Mouse (Mus musculus): ENCODE data around the gene 1700067K01Rik.

DNA sequence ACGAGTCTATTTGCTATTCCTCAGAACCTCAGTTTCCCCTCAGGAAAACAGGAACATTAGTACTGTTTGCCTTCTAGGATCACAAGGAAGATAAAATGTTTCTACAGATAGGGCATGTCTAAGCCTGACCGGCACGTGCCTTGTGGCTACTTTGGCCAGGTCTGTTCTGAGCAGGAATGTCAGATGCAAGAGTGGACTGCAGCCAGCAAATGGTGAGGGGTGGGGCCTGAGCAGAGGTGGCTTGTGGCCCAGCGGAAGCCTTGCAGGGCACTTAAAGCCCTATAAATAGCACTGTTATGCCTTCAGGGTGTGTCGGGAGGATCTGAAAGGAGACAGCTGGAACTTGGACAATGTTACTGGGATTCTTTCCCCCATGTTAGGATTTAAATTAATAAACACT lies 21.8 kb downstream of the 1700067K01Rik start:
- no peak for TF ChIP-seq CTCF (conservative IDR thresholded peaks at IDR 0.05; ENCODE audit: low read length)
- no peak for TF ChIP-seq NANOG (IDR thresholded peaks at IDR 0.05; ENCODE audit: borderline replicate concordance, low read length)
- TF ChIP-seq POU5F1 (IDR thresholded peaks at IDR 0.05; ENCODE audit: borderline replicate concordance, low read length): no peak
